Mouse (Mus musculus) fibroblast of lung, adult 2 months (primary cell): ENCODE results near the gene Pfn1.

Experiments
- DNase-seq: peaks from one replicate; pipeline ENCODE4 v3.0.0-alpha.2; 2011; ENCODE audit warnings: low read depth

Gene Pfn1

DNA sequence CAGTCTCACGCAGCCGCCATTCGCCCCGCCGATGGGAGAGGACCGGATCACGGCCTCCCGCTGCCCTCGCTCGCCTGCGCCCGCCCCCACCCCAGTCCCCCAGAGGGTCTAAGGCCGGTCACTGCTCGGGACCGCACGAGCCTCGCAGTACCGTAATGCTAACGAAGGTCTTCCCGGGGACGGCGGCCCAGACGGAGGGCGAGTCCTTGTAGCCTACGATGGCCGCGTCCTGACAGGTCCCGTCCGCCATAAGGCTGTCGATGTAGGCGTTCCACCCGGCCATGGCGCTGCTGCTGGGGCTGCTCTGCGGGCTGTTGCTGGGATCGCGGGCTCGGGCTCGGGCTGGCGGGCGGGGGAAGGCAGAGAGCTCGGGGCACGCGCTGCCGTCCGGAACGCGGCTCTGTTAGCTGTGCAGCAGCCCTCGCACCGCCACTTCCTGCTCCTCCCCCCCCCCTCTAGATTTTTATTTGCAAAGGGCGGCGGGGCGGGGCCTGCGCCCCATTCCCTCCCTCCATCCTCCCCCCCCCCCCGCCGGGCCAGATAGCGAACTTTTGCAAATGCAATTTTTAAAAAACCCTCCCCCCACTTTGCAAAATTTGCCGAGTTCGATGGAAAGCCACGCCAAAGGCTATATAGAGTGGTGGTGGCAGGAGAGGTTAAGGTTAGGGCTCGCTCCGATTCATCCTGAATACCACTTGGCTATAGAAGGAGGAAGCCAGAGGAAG, at the start of gene Pfn1:
Gene Pfn1 (minus strand): TSS at position 447 of the 725 bp plus-strand sequence.
- no peak for DNase-seq

DNA sequence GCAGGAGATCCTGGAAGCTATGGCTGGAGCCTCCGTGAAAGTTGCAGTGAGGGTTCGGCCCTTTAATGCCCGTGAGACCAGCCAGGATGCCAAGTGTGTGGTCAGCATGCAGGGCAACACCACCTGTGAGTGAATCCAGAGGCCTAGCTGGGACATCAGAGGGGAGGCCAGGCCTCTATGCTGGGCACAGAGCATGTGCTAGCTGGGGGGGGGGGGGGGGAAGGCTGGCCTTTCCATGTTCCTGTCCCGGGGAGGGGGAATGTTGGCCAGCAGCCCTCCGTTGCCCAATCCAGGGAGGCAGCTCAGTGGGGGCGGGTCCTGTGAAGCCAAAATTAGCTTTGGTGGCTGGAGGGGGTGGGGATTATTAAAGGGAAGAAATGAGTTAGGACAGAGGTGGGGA, 48.3 kb upstream of the Pfn1 start:
- no peak for DNase-seq

GRCm38 (mm10) chr11:70701984-70702733, 47.7 kb upstream of the Pfn1 start:
- DNase-seq: no peak

DNA sequence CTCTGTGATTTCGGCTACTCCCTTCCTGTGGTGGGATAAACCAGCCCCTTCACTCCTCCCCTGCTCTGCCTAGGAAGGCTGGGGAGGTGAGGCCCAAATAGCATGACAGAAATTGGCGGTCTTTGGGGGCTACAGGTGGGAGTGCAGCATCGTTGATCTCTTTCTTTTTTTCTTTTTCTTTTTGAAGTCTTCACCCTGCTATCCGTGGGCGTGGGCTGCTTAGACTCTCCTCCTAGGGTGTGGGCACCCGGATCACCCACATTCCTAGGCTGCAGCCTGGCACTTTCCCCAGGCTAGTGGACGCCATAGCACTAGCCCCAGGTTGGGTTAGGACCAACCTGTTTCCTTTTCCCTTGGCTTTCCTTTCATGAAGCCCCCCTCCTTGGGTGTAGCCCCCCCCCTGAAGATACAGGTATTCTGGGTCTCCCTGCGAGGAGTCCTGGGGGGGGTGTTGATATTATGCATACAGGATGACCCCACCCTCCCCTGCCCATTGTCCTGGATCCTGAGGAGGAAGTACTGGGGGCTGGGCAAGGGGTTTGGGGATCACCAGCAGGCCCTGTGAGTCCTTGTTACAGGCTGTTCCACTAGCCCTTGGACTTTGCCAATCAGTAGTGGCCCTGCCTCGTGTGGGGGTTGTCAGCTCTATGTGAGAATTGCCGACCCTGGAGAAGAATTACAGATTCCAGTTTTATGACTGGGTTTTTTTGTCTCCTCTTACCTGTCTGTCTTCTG, 46.9 kb upstream of the Pfn1 start:
- no peak for DNase-seq

- no peak for DNase-seq
These were observed 46.2 kb upstream of the Pfn1 start for GRCm38 (mm10) chr11:70700613-70701012.

DNA sequence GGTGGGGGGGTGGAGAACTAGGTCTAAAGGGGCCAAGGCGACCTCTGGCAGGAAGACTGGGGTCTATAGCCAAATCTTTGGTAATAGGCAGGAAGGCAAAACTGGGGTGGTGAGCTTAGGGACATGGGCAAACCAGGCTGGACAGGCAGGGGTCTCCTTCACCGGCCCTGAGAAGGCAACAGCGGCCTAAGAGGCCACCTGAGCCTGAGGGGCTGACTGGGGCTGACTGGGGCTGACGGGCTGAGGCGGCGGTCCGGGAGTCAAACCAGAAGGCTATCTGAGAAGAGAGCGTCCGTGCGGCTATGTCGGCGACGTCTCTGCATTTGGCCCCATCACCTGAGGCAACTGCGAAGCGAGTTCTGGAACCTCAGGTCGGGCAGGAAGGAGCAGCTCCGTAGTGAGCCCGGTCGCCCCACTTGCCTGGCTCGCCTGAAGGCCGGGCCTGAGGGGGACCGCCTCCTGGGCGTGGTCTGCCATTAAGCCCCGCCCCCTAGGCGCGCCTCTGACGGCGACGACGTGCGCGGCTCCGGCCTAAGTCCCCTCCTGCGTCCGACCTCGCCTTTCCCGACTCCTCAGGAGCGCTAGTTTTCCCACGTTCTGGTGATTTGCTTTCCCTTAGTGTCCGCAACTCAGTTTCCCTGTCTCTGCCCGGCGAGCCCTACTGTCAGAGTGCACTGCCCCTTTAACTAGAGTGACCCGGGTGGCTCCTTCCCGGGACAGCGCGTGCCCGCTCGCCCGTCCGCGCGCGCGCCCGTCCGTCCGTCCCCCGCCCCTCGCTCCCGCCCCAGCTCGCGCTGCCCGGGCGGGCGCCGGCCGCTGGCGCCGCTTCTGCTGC, 45.5 kb upstream of the Pfn1 start, which contains the start of the genes Inca1 and Kif1c:
Gene Inca1 (minus strand): TSS at position 434 of the 835 bp plus-strand sequence.
Gene Kif1c (plus strand): TSS at position 827 of the 835 bp plus-strand sequence.
- DNase-seq: peak; percentile 83

DNA sequence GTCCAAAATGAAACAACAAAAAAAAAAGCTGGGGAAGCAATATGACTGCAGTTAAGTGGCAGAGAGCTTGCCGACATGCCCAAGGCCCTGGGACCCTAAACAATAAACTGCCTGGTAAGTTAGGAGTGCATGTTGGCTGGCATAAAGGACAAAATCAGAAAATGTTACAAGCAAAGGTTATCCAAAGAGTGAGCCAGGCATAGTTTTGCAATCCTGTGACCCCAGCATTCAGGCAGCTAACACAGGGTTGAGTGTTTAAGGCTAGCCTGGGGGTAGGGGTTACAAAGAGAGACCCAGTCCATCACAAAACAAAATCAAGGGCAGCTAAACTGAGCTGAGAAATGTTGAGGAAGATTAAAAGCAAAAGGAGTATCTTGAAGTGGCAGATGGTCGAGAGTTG, 44.6 kb upstream of the Pfn1 start:
- no peak for DNase-seq

DNA sequence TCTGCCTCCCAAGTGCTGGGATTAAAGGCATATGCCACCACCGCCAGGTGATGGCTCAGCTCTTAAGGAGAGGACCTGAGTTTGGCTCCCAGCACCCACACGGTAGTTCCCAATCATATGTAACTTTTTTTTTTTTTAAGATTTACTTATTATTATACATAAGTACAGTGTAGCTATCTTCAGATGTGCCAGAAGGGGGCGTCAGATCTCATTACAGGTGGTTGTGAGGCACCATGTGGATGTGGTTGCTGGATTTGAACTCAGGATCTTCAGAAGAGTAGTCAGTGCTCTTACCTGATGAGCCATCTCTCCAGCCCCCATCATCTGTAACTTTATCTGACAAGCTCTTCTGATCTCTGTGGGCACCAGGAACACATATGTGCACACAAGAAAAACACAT, 42.9 kb upstream of the Pfn1 start:
- DNase-seq: no peak

- no peak for DNase-seq
These were observed 39.1 kb upstream of the Pfn1 start for GRCm38 (mm10) chr11:70693504-70693903.

DNA sequence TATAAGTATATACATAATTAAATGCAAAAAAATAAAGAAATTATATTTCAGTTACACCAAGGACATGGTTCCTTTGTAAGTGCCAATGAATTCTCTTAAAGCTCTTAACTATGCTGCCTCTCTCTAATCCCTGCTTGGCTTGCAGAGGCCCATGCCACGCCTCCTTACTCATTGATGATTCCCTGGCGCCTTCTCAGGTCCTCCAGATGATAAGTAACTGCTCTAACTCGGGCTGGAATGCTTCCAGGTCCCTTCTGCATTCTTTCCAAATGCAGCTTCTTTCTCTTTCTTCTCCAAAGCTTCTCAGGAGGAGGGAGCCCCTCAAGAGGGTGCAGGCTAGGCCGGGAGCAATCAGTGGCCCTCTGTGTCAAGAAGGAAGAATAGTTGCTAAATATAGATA, 35.1 kb upstream of the Pfn1 start:
- DNase-seq: no peak

- DNase-seq: no peak
These were observed 33.9 kb upstream of the Pfn1 start for GRCm38 (mm10) chr11:70688372-70688771.

DNA sequence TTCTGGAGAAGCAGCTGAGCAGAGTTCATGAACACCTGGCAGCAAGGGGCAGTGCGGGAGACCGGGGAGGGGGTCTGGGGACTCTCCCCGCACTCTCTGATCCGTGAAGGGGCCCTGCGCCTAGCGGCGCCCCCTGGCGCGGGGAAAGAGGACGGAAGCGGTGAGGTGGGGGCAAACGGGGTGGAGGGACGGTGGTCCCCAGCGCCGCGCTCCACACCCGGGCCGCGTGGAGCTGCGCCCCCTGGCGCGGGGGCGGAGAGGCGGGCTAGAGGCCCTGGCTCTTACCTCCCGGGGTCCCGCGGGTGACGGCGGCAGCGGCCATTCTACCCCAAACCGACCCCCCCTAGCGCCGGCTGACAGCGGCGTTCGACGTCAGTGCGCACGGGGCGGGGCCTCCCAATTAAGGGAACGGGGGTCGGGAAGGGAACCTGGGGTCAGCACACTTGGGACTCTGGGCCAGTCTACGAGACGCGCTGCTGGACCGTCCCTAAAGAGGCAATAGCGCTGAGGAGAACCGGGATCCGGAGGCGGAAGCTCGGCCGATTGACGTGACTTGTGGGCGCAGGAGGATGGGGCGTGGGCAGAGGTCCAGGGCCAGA, 33.3 kb upstream of the Pfn1 start, which contains the start of gene Camta2:
Gene Camta2 (minus strand): TSS at position 505 of the 599 bp plus-strand sequence.
- DNase-seq: no peak

- no peak for DNase-seq
These were observed 32.6 kb upstream of the Pfn1 start for GRCm38 (mm10) chr11:70686901-70687566.

DNA sequence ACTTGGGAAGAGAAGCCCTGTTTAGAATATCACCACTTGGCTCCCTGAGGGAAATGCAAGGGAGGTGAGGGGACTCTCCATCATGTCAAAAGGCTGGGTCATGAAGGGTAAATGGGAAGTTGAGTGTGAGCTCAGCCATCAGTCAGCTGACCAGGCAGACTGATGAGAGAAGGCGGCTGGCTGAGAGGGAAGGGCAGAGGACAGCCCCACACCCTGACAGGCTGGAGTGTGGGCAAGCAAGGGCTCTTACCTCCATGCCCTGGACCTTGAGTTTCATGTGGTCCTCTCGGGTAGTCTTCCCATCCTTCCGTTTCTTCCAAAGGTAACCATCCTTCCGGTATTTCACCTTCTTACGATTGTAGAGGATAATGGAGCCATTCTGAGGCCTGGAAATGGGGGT, 29.2 kb upstream of the Pfn1 start:
- no peak for DNase-seq

DNA sequence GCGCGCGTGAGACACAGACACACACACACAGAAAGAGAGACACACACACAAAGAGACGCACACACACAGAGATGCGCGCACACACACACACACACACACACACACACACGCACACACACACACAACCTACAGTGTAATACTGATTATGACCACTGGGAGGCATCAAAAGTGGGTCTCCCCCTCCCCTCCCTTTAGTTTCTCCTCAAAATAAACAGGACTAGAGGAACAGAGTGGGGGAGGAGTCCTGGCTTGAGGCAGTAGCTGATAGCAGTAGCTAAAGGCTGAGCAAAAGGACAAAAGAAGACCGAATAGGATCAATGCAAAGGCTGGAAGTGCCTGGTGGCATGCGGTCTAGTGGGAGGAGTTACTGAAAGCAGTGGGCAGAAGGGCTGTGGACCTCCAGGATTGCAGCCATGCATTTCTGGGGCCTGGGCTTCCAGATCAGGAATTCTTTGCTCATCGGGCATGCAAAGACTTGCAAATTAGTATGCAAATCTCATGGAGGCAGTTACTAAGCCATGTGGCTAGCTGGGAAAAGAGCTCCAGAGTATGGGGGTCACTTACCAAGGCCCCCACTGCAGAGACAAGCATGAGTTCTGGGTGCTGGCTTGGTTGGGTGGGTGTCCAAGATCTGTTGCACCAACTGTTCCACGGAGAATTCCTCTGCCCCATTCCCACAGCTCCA, 27.6 kb upstream of the Pfn1 start:
- no peak for DNase-seq

GRCm38 (mm10) chr11:70681170-70681569, 26.7 kb upstream of the Pfn1 start:
- DNase-seq: no peak

GRCm38 (mm10) chr11:70679894-70680293, 25.4 kb upstream of the Pfn1 start:
- no peak for DNase-seq

GRCm38 (mm10) chr11:70679361-70679760, 24.9 kb upstream of the Pfn1 start:
- DNase-seq: no peak

DNA sequence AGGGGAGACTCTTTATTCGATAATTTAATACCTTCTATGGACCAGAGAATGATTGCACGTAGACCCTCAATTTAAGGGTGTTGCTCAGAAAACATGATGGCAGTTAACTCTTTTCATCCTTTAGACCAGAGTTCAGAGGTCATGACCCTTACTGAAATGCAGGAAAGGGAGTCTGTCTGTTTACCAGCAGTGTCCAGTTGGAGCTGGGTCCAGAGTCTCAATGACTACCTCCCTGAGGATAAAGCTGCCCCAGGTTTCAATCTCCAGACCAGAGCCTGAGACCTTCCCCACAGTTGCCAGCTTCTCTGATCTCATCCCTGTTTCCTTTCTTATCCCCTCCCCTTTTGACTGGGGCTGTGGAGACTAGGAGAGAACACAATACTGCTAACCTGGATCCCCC, 24.1 kb upstream of the Pfn1 start:
- no peak for DNase-seq

GRCm38 (mm10) chr11:70678092-70678491, 23.6 kb upstream of the Pfn1 start:
- no peak for DNase-seq
